Mouse (Mus musculus) neural tube, embryonic 10.5 days (tissue): ENCODE measurements around the gene Mrps23.

Source experiments
- DNase-seq: peaks from one replicate; pipeline ENCODE4 v3.0.0-alpha.2; 2017; ENCODE audit warnings: low spot score; ENCODE audit errors: extremely low spot score

Gene Mrps23

DNA sequence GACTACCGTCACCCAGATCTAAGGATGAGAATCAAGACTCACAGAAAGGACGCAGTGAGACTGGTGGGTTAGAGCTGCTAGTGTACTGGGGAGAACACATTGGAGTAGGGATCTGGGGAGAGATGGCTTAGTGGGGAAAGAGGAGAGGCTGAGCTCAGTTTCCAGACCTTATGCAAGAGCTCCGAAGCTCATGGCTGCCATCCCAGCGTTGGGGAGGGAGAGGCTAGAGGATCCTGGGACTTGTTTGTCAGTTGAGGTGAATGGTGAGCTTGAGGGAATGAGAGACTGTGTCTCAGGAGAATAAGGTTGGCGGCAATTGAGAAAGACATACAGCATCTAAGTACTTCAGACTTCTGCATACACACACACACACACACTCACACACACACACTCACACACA, 44.4 kb downstream of the Mrps23 start:
- no peak for DNase-seq

DNA sequence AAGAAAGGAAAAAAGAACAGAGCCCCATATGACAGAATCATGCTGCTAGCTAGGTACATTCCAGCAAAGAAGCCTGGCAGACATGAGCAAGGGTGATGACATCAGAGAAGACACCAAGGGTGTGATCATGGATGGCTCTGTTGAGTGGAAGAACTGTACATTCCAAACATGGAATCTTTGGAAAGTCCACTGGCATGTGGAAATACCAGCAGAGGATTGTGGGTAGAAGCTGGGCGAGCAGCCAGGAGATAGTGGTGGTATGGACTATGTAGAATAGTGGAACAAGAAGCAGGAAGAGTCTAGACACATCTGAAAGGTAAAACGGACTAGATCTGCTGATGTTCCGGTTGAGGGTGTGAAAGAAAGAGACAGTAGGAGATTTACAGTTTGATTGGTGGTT, 46.4 kb downstream of the Mrps23 start:
- no peak for DNase-seq

DNA sequence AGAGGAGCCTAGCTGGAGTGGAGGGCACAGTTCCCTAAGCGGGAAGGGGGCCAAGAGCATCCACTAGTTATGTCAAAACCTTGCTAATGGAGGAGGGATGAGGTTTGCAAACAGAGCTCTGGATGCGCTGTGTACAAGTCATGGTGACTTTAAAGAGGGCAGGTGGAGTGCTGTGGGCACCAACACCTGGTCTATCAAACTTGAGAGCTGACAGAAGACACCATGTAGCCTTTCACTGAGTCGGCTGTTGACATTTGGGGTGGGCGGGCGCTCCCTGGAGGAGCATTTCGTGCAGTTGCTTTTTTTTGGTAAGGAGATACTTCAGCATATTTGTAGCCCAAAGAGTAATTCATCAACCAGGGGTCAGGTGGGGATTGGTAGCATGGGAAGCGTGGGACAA, 47.1 kb downstream of the Mrps23 start:
- DNase-seq, result no peak

DNA sequence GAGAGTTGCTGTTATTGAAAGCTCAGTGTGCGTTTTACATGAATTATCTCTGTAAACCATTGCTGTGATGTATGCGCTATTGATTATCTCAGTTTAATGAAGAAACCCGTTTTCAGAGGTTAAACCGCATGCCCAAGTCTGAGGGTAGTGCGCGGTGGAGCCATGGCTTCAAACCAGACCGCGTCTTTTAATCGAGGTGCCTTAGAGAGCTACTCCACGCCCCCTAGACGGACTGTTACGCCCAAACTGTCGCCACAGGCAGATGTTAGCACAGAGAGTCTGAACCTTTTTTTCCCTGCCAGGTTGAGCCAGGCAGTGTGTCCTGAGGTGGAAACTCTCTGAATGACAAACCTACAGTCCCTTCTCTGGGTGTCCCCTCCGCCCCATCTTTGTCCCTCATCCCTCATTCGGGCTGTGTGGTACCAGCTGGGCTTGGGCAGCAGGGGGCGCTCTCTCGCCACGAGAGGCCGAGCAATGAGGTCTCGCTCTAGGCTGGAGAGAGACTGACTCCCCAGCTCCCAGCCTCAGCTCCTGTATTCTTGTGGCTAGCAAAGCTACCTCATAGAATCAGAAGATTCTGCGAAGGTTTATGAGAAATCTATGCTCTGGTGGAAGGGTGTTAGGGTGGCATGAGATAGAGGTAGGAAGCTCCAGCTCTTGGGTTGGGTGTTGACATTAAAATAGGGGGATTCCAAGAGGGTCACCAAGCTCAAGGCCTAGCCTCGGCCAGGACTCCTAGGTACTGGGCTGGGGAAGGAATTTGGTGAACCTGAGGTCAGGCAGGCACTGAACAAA, 48.0 kb downstream of the Mrps23 start:
- peak; percentile 94 for DNase-seq

DNA sequence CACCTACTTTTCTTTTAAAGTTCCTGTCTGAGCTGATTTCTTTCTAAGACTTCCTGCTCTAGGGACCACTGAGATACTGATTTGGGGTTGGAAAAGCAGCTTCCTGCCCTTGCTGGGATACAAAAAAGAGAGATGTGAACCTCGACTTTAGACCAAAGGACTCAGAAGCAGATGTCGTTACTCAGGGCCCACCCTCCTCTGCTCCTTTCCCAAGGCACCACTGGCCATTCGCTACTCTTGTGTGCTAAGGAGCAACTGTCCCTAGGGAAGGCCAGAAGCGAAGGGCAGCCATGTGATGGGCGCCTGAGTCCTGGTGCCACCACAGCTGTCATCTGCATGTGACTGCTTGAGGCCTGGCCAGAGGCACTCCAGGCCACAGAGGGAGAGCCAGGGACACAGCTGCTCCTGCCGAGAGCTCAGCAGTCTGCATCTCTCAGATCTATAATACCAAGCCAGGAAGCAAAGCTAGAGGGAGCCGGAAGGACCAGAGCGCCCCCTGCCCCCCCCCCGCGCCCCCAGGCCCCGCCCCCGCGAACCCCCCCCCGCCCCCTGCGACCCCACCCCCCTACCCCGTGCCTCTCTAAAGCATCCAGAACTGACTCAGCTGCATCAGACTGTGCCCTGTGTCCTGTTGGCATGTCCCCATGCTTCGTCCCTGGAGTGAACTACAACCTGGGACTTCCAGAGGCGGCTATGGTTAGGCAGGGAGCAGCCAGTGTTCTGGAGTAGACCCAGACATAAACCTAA, 48.8 kb downstream of the Mrps23 start:
- DNase-seq, result peak; percentile 54

DNA sequence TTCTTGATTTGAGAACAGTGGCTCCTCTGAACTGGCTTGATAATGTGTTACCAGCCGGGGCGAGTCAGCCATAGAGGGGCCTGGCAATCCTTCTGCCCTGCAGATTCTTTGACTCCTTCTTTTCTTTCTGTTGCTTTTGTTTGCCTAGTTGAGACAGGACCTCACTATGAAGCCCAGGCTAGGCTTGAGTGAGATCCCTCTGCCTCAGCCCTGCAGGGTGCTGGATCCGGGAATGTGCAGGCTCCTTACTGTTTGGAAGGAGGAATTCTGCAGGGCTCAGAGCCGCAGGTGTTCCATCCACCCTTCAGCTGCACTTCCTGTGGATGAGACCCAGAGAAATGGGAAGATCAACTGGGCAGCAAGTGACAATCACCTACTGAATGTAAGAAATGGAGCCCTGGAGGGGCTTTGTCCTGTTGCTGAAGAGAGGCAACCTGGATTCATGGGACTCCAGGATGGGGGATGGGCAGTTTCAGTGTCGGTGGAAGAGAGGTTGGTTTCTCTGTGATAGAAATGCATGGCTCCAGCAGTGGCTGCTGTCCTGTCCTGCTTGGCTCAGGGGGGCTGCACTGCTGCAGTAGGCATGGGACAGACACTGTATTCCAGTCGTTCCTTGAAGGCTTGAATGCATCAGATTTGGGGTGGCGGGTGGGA, 49.5 kb downstream of the Mrps23 start:
- DNase-seq, result peak; percentile 40

DNA sequence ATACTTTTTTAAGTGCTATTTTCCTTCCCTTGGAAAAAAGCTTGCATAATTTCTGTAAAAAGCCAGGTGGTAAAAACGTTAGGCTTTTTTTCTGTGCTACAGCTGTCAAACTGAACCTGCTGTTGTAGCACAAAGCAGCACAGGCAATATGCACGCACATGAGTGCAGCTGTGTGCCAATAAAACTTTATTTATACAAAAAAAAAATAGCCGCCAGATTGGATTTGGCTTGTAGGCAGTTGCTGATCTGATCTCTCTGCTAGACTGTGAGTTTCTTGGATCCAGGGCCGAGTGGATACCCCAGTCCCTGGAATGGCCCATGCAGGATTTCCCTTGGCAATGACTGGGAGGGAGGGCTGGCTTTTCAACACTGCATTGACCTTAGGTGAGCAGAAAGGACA, 53.5 kb downstream of the Mrps23 start:
- DNase-seq, result no peak

DNA sequence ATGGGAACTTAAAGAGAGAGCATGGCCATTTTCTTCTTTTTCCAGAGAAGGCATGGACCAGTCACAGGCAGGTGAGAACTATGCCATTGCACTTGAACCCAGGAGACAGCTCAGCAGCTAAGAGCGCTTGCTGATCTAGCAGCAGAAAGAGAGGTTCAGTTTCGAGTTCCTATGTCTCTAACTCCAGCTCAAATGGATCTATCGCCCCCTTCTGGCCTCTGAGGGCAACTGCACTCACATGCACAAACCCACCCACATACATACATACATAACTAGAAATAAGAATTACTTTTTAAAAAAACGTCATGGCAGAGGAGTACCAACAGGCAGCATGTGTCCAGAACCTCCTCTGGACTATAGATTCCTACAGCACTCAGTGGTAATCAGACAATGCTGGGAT, 54.0 kb downstream of the Mrps23 start:
- DNase-seq, result no peak

DNA sequence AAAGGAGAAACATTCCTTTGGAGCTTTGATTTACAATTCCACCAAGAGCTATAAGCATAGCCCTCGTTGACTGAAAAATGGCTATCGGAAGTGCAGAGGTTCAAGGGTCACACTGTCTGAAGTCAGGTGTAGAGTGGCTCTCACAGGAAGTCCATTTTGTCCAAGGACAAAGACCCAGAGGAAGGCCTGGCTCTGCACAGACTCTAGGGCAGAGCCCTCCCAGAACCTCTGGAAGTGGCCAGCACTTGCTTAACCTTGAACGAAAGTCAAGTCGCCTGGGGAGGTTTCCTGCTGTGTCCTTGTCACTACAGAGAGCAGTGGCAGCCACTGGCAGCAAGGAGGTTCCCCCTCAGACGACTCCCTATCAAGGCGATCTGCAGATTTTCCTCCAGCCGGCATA, 56.3 kb downstream of the Mrps23 start:
- no peak for DNase-seq
